Mouse (Mus musculus): Measurements from ENCODE around the gene Mmp28. TPM values are rescaled to one million over a fixed set of nuclear protein-coding genes. Genes with fewer than 3 reads are reported as not detected.

Mmp28 gene
- total RNA-seq, 2 experiments from 2014 or later = 3.5 to 5.1 TPM

DNA sequence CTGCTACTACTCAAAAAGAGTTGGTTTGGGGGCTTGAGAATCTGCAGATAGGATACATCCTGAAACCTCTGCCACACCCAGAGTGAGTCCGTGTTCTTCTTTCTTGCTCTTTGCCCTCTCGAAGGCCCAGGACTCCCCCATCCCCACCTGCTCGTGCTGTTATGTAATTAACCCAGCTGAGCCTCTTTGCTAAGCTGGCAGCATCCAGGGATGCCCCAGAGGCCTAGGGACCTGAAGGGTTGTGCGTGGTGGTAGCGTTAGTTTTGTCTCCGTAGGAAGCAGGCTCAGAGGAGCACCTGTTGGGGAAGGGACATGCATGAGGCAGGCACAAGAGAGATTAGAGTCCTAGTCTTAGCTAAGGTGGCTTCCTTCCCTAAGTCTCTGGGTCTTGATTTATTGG lies 52.4 kb downstream of the Mmp28 start:
- no peak for DNase-seq (ENCODE audit: low spot score in 2 of 2)
- intact Hi-C loops (cut with DNase I) = no loop called here

DNA sequence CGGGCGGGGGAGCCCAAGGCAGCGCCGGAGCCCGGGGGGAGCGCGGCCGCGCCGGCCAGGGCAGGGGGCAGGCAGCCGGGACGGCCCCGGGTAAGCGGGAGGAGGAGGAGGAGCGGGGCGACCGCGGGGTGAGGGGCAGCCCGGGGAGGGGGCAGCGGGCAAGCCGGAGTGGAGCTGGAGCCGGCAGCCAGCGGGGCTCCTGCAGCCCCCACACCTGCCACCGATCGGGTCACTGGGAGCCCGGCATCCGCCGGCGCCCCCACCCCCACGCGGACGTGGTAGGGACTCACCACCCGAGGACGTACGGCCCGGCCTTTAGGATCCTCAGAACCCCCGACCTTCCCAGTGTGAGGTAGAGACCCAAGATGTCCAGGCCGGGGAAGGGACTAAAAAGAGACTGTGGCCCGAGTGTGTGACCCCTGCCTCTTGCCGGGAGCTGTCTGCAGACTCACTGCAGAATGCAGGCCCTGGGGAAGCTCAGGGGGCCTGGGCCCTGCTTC lies 53.0 kb downstream of the Mmp28 start:
- no peak for DNase-seq (ENCODE audit: low spot score in 2 of 2)

DNA sequence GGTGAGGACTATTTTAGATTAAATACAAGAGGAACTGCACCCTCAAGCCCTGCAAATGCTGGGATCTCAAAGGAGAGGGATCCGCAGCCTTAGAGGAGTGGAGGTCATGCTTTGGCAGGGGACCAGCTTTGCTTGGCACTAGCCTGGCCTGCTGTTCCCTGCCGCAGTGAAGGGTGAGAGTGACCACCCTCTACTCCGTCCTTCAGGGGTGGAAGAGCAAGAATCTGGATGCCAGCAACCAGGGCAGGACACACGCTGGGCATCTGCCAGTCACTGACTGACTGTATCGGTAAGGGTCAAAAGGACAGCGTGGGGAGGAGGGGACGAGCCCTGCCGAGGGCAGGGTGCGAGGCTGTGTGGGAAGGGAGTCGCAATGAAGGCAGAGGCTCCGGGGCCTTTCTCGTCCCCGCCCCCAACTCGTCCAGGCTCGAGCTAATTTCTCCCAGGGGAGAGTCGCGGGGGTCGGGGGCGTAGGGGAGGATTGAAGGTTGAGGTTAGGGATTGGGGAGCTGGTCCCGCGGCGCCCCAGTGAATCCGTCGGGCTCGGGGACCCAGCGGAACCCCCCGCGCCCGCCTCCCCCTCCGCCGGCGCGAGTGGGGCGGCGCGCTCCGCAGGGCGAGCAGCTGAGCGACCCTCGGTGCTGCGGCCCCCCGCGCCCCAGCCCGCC lies 53.6 kb downstream of the Mmp28 start, which contains the start of gene Rasl10b:
Rasl10b (plus strand) TSS at position 51 of the 668 bp plus-strand sequence.
- peak in 1 of 2 experiments; percentile 66 for DNase-seq (ENCODE audit: low spot score in 2 of 2)
- intact Hi-C loops (cut with DNase I) = no loop called here

More for the DNA sequence above, 53.0 kb downstream of the Mmp28 start:
- intact Hi-C loops (cut with DNase I) = no loop called here

- no peak for DNase-seq (ENCODE audit: low spot score in 2 of 2)
- intact Hi-C loops (cut with DNase I) = no loop called here
Observed at GRCm38 (mm10) chr11:83408242-83408641, 54.6 kb downstream of the Mmp28 start.

GRCm38 (mm10) chr11:83406391-83406790 lies 56.5 kb downstream of the Mmp28 start:
- no peak for DNase-seq (ENCODE audit: low spot score in 2 of 2)
- intact Hi-C loops (cut with DNase I) = no loop called here

GRCm38 (mm10) chr11:83403787-83404186 lies 59.1 kb downstream of the Mmp28 start:
- intact Hi-C loops (cut with DNase I) = no loop called here
- DNase-seq (ENCODE audit: low spot score in 2 of 2) = no peak

- DNase-seq (ENCODE audit: low spot score in 2 of 2) = no peak
- intact Hi-C loops (cut with DNase I) = no loop called here
Observed at GRCm38 (mm10) chr11:83398724-83399123, 64.1 kb downstream of the Mmp28 start.

- intact Hi-C loops (cut with DNase I) = no loop called here
- no peak for DNase-seq (ENCODE audit: low spot score in 2 of 2)
Observed at GRCm38 (mm10) chr11:83397626-83398025, 65.2 kb downstream of the Mmp28 start.

- no peak for DNase-seq (ENCODE audit: low spot score in 2 of 2)
- intact Hi-C loops (cut with DNase I) = no loop called here
Observed at GRCm38 (mm10) chr11:83394802-83395439, 68.0 kb downstream of the Mmp28 start.

DNA sequence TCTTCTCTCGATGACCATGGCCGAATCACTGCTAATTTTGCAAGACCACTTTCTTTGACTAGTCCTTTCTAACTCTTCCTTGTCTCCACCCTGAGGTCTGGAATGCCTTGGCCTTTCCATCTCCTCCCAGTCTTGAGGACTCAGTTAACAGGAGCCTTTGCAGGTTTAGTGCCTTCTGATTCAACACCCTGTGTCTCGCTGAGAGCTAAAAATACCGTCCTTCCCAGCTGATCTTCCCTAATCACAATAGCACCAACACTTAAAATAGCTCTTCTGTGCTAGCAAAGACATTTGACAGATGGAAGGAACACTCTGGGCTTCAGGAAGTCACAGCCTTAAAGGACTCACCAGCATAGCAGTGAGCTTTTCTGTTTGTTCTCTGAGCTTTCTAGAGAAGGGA lies 69.8 kb downstream of the Mmp28 start:
- intact Hi-C loops (cut with DNase I) = no loop called here
- DNase-seq (ENCODE audit: low spot score in 2 of 2) = no peak

Other genes starting within 250 kb of the Mmp28 start
- gene Slfn14, start 176.3 kb downstream of the Mmp28 start, total RNA-seq (2021) = not detected
- gene Ap2b1, start 164.0 kb downstream of the Mmp28 start, total RNA-seq (2021) = 100 to 1,000 TPM; 268 to 286 TPM
- gene Pex12, start 160.5 kb downstream of the Mmp28 start, total RNA-seq (2021) = 10 to 100 TPM in 1 of 2 experiments, 1 to 10 TPM in 1; 8.1 to 11.3 TPM
- gene Rasl10b, start 53.9 kb downstream of the Mmp28 start, total RNA-seq (2021) = 100 to 1,000 TPM; 255 to 263 TPM
- gene Gas2l2, start 33.6 kb downstream of the Mmp28 start, total RNA-seq (2021) = not detected
- gene 1700020L24Rik, start 25.4 kb downstream of the Mmp28 start, total RNA-seq (2021) = under 1 TPM in 1 of 2 experiments, not detected in 1; 0.54 TPM
- gene Taf15, start 10.0 kb upstream of the Mmp28 start, total RNA-seq (2021) = 10 to 100 TPM; 44.2 to 72.7 TPM
- gene Heatr9, start 59.1 kb upstream of the Mmp28 start, total RNA-seq (2021) = not detected
- not detected for gene Ccl5, start 67.4 kb upstream of the Mmp28 start, total RNA-seq (2021)
- 1 to 10 TPM; 3.3 to 5.6 TPM for gene Ccl9, start 115.6 kb upstream of the Mmp28 start, total RNA-seq (2021)
- gene Ccl6, start 130.0 kb upstream of the Mmp28 start, total RNA-seq (2021) = 1 to 10 TPM; 1.4 to 1.6 TPM
- not detected for gene Rpl9-ps1, start 182.6 kb upstream of the Mmp28 start, total RNA-seq (2021)
- not detected for gene Ccl3, start 186.3 kb upstream of the Mmp28 start, total RNA-seq (2021)
- not detected for gene Ccl4, start 199.5 kb upstream of the Mmp28 start, total RNA-seq (2021)
- gene Wfdc17, start 240.9 kb upstream of the Mmp28 start, total RNA-seq (2021) = not detected
- gene Wfdc18, start 245.9 kb upstream of the Mmp28 start, total RNA-seq (2021) = 1 to 10 TPM; 1.2 to 1.4 TPM

Measured in left cerebral cortex, postnatal 36 days (tissue).